Comparison of ENCODE assay signal across 12 mouse cellular contexts in genomic region chr5:112213331-112214240, GRCm38 (mm10). TPM values are rescaled to one million over a fixed set of nuclear protein-coding genes. Genes with fewer than 3 reads are reported as not detected.
DNase-seq lines count a peak whose midpoint lies in the region; ATAC-seq lines count a peak whose summit lies in the region.
"Had no signal": no experiment of that assay in that cellular context is flagged by ENCODE, and none has a peak within 500 bp of the region (broad histone marks: within the 10 kb centered on the region; RNA-seq: fewer than 3 reads in every experiment).

No protein-coding gene starts in this region.

- no peaks in the 10 kb centered on the region for H3K27me3 ChIP-seq in hindbrain, embryonic 14.5 days (ENCODE audit: control insufficient read depth, insufficient read depth, low read length)

- H3K4me3 ChIP-seq in hindbrain, embryonic 14.5 days (replicated peaks; ENCODE audit: low read length): no peak overlapping the region
- H3K4me3 ChIP-seq: limb, embryonic 15.5 days had no signal

- peak overlapping the region; percentile 19 for H3K4me2 ChIP-seq in hindbrain, embryonic 14.5 days (replicated peaks)

- WGBS in hindbrain, embryonic 14.5 days: 20% methylated on average over 19 of the region's 19 CpGs

- H3K4me1 ChIP-seq in hindbrain, embryonic 14.5 days (replicated peaks; ENCODE audit: control insufficient read depth, insufficient read depth, low read length): peaks cover 31% of the 10 kb centered on the region

- no peaks in the 10 kb centered on the region for H3K9me3 ChIP-seq in hindbrain, embryonic 14.5 days (ENCODE audit: control insufficient read depth, low read length)
- H3K9me3 ChIP-seq: limb, embryonic 15.5 days had no signal

- peak; percentile 55 for ATAC-seq in hindbrain, embryonic 14.5 days (ENCODE audit: low FRiP score)

- peaks cover 6% of the 10 kb centered on the region for H3K36me3 ChIP-seq in hindbrain, embryonic 14.5 days (replicated peaks; ENCODE audit: control insufficient read depth, insufficient read depth)
- H3K36me3 ChIP-seq: limb, embryonic 15.5 days had no signal

- DNase-seq in heart, adult 11 months: peak; percentile 78
- DNase-seq in heart, postnatal 25 days (ENCODE audit: low spot score): no peak
- DNase-seq in embryo, embryonic 9.5 days (ENCODE audit: extremely low spot score): peak; percentile 67
- peak; percentile 71 for DNase-seq in hindbrain, embryonic 14.5 days (ENCODE audit: low spot score)
- peak; percentile 52 for DNase-seq in neural tube, embryonic 10.5 days (ENCODE audit: extremely low spot score, low spot score)
- no peak for DNase-seq in adipocyte (ENCODE audit: low spot score)
- no peak for DNase-seq in lung, postnatal 10 days
- DNase-seq in ovary, adult 18-20 months (ENCODE audit: low spot score): no peak

- intact Hi-C loops in heart, postnatal 25 days (cut with DNase I): loop anchor here (2.0 kb wide), 1 partner anchor 215 kb away; no protein-coding TSS in a partner anchor

- H3K27ac ChIP-seq in hindbrain, embryonic 14.5 days: peak overlapping the region; percentile 79
- H3K27ac ChIP-seq: limb, embryonic 15.5 days had no signal

- H3K9ac ChIP-seq in hindbrain, embryonic 14.5 days: no peak overlapping the region
- H3K9ac ChIP-seq: limb, embryonic 15.5 days had no signal

RNA-seq across cellular contexts. Expression of gene Cryba4, which starts 38.7 kb away (rescaled TPM):
- 10 to 100 TPM in 1 of 2 experiments, 1 to 10 TPM in 1; 8.9 to 10.3 TPM for total RNA-seq in heart, postnatal 25 days (2021)
- polyA plus RNA-seq in hindbrain, embryonic 14.5 days (2014; fragmentation: Nextera tagmentation; extraction: Ambion mirVana): 1.6 and 3.2 TPM in 2 replicates
- total RNA-seq: common myeloid progenitor, adult 5-6 weeks; megakaryocyte-erythroid progenitor cell, adult 5-6 weeks had no signal

RNA-seq across cellular contexts. Expression of gene Crybb1, which starts 42.0 kb away (rescaled TPM):
- 1 to 10 TPM; 2.5 to 2.9 TPM for total RNA-seq in heart, postnatal 25 days (2021)
- 3.6 and 3.9 TPM in 2 replicates for polyA plus RNA-seq in hindbrain, embryonic 14.5 days (2014; fragmentation: Nextera tagmentation; extraction: Ambion mirVana)
- total RNA-seq: common myeloid progenitor, adult 5-6 weeks; megakaryocyte-erythroid progenitor cell, adult 5-6 weeks had no signal
- polyA plus RNA-seq: heart, embryonic 11.5 days had no signal

Comparison
In these comparisons a context has a peak if more than half of its experiments do, and no peak if none do; other contexts are left out.
1. DNase-seq: peak in heart, adult 11 months (single experiment), embryo, embryonic 9.5 days (single experiment), hindbrain, embryonic 14.5 days (single experiment) and neural tube, embryonic 10.5 days (single experiment); none in heart, postnatal 25 days (single experiment), adipocyte (single experiment), lung, postnatal 10 days (single experiment) and ovary, adult 18-20 months (single experiment).